In genomic region chr3:154896737-154897136, GRCm38 (mm10) we compare ENCODE assay signal across 9 mouse cellular contexts.
DNase-seq lines count a peak whose midpoint lies in the region; ATAC-seq lines count a peak whose summit lies in the region.
"Had no signal": no experiment of that assay in that cellular context is flagged by ENCODE, and none has a peak within 500 bp of the region (broad histone marks: within the 10 kb centered on the region; RNA-seq: fewer than 3 reads in every experiment).

No protein-coding gene starts in this region.

- H3K9ac ChIP-seq in hindbrain, embryonic 11.5 days (ENCODE audit: low read depth, low read length), result no peak overlapping the region
- H3K9ac ChIP-seq in hindbrain, embryonic 14.5 days, result no peak overlapping the region

- DNase-seq in hindbrain, embryonic 11.5 days (ENCODE audit: low spot score), result peak; percentile 40
- DNase-seq in hindbrain, embryonic 14.5 days (ENCODE audit: low spot score), result no peak
- DNase-seq in right cerebral cortex, postnatal 14 days, result peak; percentile 21
- DNase-seq in right cerebral cortex, adult 18-20 months, result no peak
- DNase-seq in testis, postnatal 10 days (ENCODE audit: low spot score), result peak; percentile 66
- DNase-seq in gastrocnemius, postnatal 4 days (ENCODE audit: low spot score in 2 of 2), result no peak

- no peak overlapping the region for H3K4me2 ChIP-seq in hindbrain, embryonic 11.5 days (replicated peaks; ENCODE audit: low read depth, low read length)
- no peak overlapping the region for H3K4me2 ChIP-seq in hindbrain, embryonic 14.5 days (replicated peaks)

- H3K4me3 ChIP-seq in hindbrain, embryonic 11.5 days (ENCODE audit: low read depth, low read length), result no peak overlapping the region
- H3K4me3 ChIP-seq in hindbrain, embryonic 14.5 days (replicated peaks; ENCODE audit: low read length), result no peak overlapping the region

- ATAC-seq in hindbrain, embryonic 11.5 days (ENCODE audit: low FRiP score), result peak; percentile 38; the same call in 1 of the 2 replicates
- ATAC-seq in hindbrain, embryonic 14.5 days (ENCODE audit: low FRiP score), result no peak
- ATAC-seq in common myeloid progenitor, adult 5-6 weeks (replicated peaks; ENCODE audit: low read depth, poor library complexity, severe bottlenecking), result peak; percentile 83
- ATAC-seq in frontal cortex, adult (ENCODE audit: low TSS enrichment), result no peak
- ATAC-seq: forebrain, embryonic 14.5 days had no signal

- no peaks in the 10 kb centered on the region for H3K4me1 ChIP-seq in hindbrain, embryonic 11.5 days (replicated peaks; ENCODE audit: control insufficient read depth, insufficient read depth, low read length)
- H3K4me1 ChIP-seq in hindbrain, embryonic 14.5 days (replicated peaks; ENCODE audit: control insufficient read depth, insufficient read depth, low read length), result no peaks in the 10 kb centered on the region

- no peak overlapping the region for H3K27ac ChIP-seq in hindbrain, embryonic 11.5 days (ENCODE audit: low read depth, low read length)
- no peak overlapping the region for H3K27ac ChIP-seq in hindbrain, embryonic 14.5 days

- no peaks in the 10 kb centered on the region for H3K27me3 ChIP-seq in hindbrain, embryonic 11.5 days (ENCODE audit: control insufficient read depth, insufficient read depth, low read length)
- H3K27me3 ChIP-seq in hindbrain, embryonic 14.5 days (ENCODE audit: control insufficient read depth, insufficient read depth, low read length), result no peaks in the 10 kb centered on the region

- no peaks in the 10 kb centered on the region for H3K36me3 ChIP-seq in hindbrain, embryonic 11.5 days (ENCODE audit: control insufficient read depth, insufficient read depth, low read length)
- no peaks in the 10 kb centered on the region for H3K36me3 ChIP-seq in hindbrain, embryonic 14.5 days (replicated peaks; ENCODE audit: control insufficient read depth, insufficient read depth)

- H3K9me3 ChIP-seq in hindbrain, embryonic 11.5 days (ENCODE audit: control insufficient read depth, low read length), result no peaks in the 10 kb centered on the region
- H3K9me3 ChIP-seq in hindbrain, embryonic 14.5 days (ENCODE audit: control insufficient read depth, low read length), result no peaks in the 10 kb centered on the region

- 70% methylated on average over 7 of the region's 7 CpGs for WGBS in hindbrain, embryonic 11.5 days
- WGBS in hindbrain, embryonic 14.5 days, result 73% methylated on average over 7 of the region's 7 CpGs

Comparison
In these comparisons a context has a peak if more than half of its experiments do, and no peak if none do; other contexts are left out.
1. ATAC-seq: peak in hindbrain, embryonic 11.5 days (single experiment) and common myeloid progenitor, adult 5-6 weeks (single experiment); none in hindbrain, embryonic 14.5 days (single experiment) and frontal cortex, adult (single experiment).
2. DNase-seq: peak in hindbrain, embryonic 11.5 days (single experiment), right cerebral cortex, postnatal 14 days (single experiment) and testis, postnatal 10 days (single experiment); none in hindbrain, embryonic 14.5 days (single experiment), right cerebral cortex, adult 18-20 months (single experiment) and gastrocnemius, postnatal 4 days (0 of 2).